Mouse (Mus musculus) gastrocnemius, adult 2 months (tissue): Measurements from ENCODE around the gene Tmem30a. TPM values are rescaled to one million over a fixed set of nuclear protein-coding genes. Genes with fewer than 3 reads are reported as not detected.
A peak's percentile ranks its signal among the peaks of the same experiment; 100 is the strongest.

Source experiments
- DNase-seq: peaks from one replicate; pipeline ENCODE4 v3.0.0; 2022
- H3K27ac ChIP-seq: fragments of 200-600 bp; 2 replicates; pipeline ENCODE4 v1.8.1; 2022; ENCODE audit warnings: mild to moderate bottlenecking
- H3K4me3 ChIP-seq: fragments of 200-600 bp; 2 replicates; pipeline ENCODE4 v1.8.1; 2022; ENCODE audit warnings: mild to moderate bottlenecking, moderate library complexity
- CTCF ChIP-seq: fragments of 200-600 bp; IDR thresholded peaks from 2 replicates; pipeline ENCODE4 v1.8.1; 2022; ENCODE audit warnings: antibody characterized with exemption, mild to moderate bottlenecking, moderate library complexity
- intact Hi-C: fragments of 180-260 bp; cut with DNase I; formaldehyde crosslinking; loops from one replicate; pipeline ENCODE4 v1.15.1; 2025
- long read RNA-seq, 2 experiments: library from polyadenylated mRNA; stranded (forward); transcript quantifications; one replicate each; pipeline ENCODE4 v2.0.0; 2021
- total RNA-seq, 2 experiments: library from RNA; stranded (reverse); gene quantifications; 2 replicates each; pipeline ENCODE4 v1.2.3; 2021

The Tmem30a gene
- total RNA-seq, result 10 to 100 TPM; 53.8 to 54.7 TPM
- long read RNA-seq, experiment 1, transcript Tmem30a-201 (7 exons, 3,658 nt), result major isoform, 260 of 266 reads
- long read RNA-seq, experiment 1, partial matches to known transcripts, result 1 of 266 reads
- long read RNA-seq, experiment 1, other reads (novel, unspliced or antisense), result 4 of 266 reads
- long read RNA-seq, experiment 2, transcript Tmem30a-201 (7 exons, 3,658 nt), result major isoform, 235 of 244 reads
- long read RNA-seq, experiment 2, partial matches to known transcripts, result 2 of 244 reads
- long read RNA-seq, experiment 2, other reads (novel, unspliced or antisense), result 7 of 244 reads

DNA sequence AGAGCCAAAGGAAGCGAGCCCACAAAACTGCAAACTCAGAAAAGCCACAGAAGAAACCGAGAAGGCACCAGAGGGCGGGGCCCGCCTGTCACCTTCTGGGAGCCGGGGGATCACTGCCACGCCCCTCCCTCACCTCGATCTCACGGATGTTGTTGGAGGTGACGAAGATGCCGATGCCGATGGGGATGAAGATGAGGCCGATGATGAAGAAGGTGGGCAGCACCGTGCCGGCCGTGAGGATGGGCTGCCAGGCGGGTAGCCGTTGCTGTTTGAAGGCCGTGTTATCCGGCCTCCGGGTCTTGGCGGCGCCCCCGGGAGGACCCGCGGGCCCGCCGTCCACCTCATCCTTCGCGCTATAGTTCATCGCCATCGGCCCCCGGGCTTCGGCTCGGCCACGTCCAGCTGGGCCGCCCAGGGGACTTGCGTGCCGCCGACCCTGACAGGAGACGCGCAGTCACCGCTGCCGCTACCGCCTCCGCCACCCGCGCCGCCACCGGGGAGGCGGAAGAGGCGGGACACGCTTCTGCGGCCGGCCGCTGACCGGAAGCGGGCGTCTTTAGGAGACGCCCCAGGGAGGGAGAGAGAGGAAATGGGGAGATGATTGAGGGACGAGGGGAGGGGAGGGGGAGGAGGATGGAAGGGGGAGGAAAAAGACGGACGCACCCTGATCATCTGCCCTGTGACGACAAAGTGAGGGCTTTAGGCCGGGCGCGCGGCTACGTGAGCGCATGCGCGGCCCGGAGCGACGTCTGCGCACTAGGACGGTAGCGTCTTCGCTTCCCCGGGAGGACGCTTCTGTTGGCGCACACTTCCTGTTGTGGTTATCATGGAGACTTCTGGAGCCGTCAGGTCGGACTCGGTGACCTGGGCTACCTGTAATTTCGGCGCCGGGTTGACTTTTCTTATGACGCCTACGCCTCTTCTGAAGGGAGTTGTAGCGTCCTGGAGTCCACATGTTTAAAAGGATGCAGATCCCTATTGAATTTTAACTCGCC lies at the start of gene Tmem30a:
Tmem30a (minus strand) TSS at position 667 of the 995 bp plus-strand sequence.
- peak; percentile 13; the same call in 1 of the 2 replicates for TF ChIP-seq CTCF
- Histone ChIP-seq H3K4me3 (peak within 1 kb of the TSS; percentile 96), H3K27ac (peak within 1 kb of the TSS; percentile 95)
- peak; percentile 97 for DNase-seq
- intact Hi-C loops, result loop anchor here (2.0 kb wide), 1 partner anchor 32 kb away; no protein-coding TSS in a partner anchor

DNA sequence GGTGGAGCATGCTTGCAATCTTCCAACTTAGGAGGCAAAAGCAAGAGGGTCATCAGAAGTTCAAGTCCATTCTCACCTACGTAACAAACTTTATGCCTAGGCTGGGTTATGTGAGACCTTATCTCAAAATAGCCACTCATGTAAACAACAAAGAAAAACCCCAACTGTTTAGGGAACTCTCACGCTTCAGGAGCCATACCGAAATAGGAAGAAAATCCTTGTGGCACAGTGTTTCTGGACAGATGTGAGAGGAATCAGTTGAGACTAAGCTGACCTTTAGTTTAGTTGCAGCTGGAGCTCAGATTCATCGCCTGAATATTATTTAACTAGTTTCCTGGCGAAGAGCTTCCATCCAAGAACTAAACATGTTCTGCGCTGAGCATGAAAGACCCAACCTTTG lies 49.3 kb upstream of the Tmem30a start:
- TF ChIP-seq CTCF, result no peak
- intact Hi-C loops, result no loop called here
- Histone ChIP-seq H3K4me3 (no peak overlapping the region), H3K27ac (peak overlapping the region; percentile 24; the same call in 1 of the 2 replicates)
- no peak for DNase-seq

DNA sequence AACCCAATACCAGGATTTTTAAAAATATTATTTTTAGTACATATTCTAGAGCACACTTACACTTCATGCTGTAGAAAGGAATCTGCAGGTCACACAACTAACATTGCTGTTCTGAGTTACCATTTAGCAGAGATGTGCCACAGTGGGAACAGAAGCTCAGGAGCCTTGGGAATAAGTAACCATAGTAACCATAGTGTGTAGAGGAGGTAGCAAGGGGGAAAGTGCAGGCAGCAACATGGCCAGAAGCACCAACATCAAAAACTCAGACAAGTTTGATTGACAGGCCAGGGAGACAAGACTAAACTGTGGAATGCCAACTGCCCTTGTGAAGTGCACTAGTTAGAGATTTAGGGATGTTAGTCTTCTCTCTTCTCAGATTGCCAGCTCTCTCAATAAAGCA lies 48.7 kb upstream of the Tmem30a start:
- no peak for DNase-seq
- peak overlapping the region; percentile 24; the same call in 1 of the 2 replicates for H3K27ac ChIP-seq
- intact Hi-C loops, result no loop called here
- H3K4me3 ChIP-seq, result no peak overlapping the region
- no peak for TF ChIP-seq CTCF

DNA sequence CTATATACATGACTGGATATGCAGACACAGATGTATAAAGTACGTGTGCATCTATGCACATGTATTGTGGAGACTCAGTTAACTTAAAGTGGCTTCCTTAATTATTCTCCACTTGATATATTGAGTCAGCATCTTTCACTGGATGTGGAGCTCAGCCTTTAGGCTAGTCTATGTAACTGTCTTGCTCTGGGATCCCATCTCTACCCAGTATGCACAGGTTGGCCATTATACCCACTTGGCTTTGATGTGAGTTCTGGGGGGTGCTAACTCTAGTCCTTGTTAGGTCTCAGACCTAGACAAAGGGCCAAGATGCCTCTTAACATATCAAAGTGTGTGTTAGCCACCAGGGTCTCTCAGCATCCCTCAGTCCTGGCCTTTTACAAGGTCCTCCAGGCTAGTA lies 38.0 kb upstream of the Tmem30a start:
- H3K27ac ChIP-seq, result no peak overlapping the region
- intact Hi-C loops, result no loop called here
- DNase-seq, result no peak

DNA sequence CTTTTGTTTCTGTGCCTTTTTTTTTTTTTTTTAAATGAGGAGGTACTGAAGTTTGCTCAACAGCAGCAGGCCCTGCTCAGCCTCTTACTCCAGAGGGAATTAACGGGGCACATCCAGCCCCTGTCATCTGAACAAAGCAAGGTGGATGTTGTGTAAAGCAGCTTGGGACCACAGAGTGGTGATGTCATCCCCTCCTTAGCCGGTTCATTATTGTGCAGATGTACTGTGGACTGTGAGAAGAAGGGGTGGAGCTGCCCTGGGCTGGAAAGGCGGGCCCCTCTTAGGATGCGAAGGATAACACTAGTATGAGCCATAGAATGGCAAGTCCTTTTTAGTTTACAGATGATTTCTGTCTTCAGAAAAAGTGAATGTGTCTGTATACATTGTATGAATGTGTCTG lies 37.6 kb upstream of the Tmem30a start:
- Histone ChIP-seq H3K27ac (peak overlapping the region; percentile 57), H3K4me3 (no peak overlapping the region)
- no peak for TF ChIP-seq CTCF
- DNase-seq, result no peak
- intact Hi-C loops, result no loop called here

More for the DNA sequence above, 38.0 kb upstream of the Tmem30a start:
- TF ChIP-seq CTCF, result no peak
- H3K4me3 ChIP-seq, result no peak overlapping the region

DNA sequence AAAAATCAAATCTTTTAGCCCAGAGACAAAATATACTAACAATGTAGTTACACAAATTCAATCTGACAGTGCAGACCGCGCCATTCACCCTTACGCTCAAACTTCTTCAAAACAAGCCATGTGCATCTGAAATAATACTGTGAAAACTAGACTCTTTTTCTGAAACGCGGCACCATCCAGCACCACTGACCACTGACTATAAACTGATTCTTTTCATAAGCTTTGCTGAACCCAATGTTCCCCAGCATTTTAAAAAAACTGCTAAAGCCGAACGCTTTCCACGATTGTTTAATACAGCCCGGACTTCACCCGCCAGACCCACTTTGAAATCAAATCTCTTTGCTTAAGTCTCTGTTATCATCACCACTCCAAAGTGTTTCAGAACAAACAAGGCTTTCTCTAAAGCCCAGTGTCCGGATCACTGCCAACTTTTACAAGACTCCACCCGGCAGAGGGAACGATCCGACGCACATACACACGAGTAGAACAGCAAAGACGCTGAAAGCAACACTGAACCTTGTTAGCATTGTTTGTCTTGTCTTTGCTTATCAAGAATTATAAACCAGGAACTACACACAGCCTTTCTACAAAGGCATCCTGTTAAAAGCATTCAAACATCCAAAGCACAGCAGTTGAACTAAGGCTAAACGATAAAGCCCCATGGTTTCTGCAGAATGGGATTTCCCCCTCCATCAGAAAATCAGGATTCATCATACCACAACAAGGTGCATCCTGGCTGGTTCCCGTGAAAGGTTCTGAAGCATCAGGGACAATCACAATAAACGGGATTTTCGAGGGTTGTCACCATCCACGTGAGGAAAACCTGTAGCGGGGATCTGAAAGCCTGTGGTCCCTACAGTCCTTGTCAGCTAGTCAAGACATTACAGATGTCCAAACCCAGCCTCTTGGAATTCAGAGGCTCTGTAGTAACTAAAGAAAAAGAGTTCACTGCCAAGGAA lies 36.8 kb upstream of the Tmem30a start:
- intact Hi-C loops, result no loop called here
- H3K4me3 ChIP-seq, result peak overlapping the region; percentile 2
- no peak for DNase-seq

DNA sequence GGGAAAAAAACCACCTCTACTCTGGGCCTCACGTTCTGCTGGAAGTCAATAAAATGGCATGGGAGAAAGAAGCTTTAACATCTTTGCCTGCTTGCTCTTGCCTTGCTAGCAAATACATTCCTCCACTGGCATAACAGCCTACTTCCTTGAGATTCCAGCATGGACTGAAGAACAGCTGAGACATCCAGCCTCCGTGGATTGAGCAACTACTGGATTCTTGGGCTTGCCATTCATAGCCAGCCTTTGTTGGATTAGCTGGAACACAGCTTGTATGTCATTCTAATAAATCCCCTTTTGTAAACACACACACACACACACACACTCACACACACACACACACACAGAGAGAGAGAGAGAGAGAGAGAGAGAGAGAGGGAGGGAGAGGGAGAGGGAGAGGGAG lies 33.8 kb upstream of the Tmem30a start:
- Histone ChIP-seq H3K27ac (no peak overlapping the region), H3K4me3 (no peak overlapping the region)
- TF ChIP-seq CTCF, result no peak
- intact Hi-C loops, result no loop called here
- no peak for DNase-seq

More for the DNA sequence above, 36.8 kb upstream of the Tmem30a start:
- no peak for TF ChIP-seq CTCF
- peak overlapping the region; percentile 57 for H3K27ac ChIP-seq

DNA sequence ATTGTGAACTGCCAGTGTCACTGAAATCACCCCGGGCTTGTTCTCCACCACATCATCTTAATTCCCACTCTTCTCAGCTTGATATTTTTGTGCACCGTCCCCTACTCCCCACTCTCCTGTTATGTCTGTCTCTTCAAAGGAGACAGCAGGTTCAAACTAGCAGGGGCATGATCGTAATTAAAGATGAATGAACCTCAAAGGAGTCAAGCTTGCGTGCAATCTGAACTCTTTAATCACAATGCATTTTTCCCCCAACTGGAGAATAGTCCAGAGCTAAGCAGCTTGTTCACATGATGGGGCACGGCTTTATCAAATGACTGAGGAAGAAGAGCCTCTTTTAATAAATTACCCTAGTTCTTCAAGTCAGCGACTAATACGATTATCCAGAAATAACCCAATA lies 32.2 kb upstream of the Tmem30a start:
- DNase-seq, result no peak
- intact Hi-C loops, result no loop called here
- Histone ChIP-seq H3K27ac (no peak overlapping the region), H3K4me3 (no peak overlapping the region)
- no peak for TF ChIP-seq CTCF

DNA sequence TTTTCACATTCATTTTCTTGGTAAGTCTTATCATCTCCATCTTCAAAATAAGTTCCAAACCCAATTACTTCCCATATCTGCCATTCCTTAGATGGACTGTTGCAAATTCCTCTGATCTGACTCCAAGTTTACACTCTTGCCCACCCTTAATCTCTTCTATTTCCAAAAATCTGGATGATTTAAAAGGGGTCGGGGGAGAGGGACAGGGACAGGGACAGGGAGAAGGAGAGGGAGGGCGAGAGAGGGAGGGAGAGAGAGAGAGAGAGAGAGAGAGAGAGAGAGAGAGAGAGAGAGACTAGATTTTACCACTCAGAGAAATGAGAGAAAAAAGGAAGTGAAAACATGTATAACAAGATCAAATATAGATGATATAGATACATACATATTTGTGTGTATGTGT lies 30.5 kb upstream of the Tmem30a start:
- no peak for TF ChIP-seq CTCF
- Histone ChIP-seq H3K4me3 (no peak overlapping the region), H3K27ac (no peak overlapping the region)
- no peak for DNase-seq
- intact Hi-C loops, result no loop called here

DNA sequence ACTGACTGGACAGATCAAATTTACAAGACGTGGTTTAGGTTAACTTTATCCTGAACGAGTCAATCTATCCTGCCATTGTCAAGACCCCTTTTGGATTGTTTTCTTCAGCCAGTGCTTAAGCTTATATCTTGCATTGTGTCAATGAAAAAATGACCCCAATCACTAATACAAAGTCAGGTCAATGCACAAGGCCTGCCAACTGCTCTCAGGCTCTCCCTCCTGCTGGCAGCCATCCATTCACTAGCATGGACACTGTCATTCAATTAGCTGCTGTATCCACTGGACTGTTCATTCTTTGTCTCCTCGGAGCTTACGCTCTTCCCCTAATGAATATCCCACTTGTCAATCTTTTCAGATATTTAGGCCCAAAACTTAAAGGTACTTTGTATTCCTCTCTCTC lies 30.1 kb upstream of the Tmem30a start:
- intact Hi-C loops, result no loop called here
- DNase-seq, result no peak
- TF ChIP-seq CTCF, result no peak

DNA sequence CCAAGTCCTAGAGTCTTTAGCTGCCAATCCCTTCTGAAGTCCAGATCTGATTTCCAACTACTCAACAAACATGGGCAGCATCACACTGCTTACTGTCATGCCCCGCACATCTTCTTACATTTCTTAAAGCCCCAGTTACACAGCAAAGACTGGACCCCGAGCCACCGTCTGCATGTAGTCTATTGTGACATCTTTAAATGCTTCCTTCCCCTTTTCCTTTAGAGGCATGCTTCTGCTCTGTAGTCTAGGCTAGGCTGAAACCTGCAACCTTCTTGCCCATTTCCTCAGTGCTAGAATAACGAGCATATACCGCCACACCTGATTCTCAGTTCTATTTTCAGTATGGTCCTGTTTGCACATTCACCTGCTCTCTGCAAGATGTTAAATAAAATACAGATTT lies 23.2 kb upstream of the Tmem30a start:
- intact Hi-C loops, result no loop called here
- Histone ChIP-seq H3K4me3 (no peak overlapping the region), H3K27ac (no peak overlapping the region)
- no peak for TF ChIP-seq CTCF
- no peak for DNase-seq

More for the DNA sequence above, 30.1 kb upstream of the Tmem30a start:
- H3K4me3 ChIP-seq, result no peak overlapping the region
- H3K27ac ChIP-seq, result no peak overlapping the region

DNA sequence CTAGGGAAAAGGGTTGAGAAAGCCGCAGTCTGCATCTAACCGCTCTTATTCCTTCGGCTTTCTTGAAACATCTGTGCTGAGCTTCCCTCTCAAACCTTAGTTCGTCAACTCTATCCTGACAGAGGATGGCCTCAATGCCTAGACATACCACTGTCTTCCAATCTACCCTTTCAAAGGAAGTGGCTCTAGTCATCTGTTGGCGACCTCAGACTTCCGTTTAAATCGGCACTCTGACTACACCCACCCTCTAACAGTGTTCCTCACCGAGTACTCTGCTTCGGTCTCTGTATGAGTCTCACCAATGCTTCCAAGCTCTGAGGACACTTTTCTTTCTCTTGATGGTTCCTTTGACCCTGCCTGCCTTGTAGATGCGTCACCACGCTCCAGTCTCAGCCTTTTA lies 22.7 kb upstream of the Tmem30a start:
- no peak for TF ChIP-seq CTCF
- intact Hi-C loops, result no loop called here
- Histone ChIP-seq H3K27ac (no peak overlapping the region), H3K4me3 (no peak overlapping the region)
- DNase-seq, result no peak
